ENCODE assay signal across 12 mouse cellular contexts in genomic region chr2:145457106-145457747, GRCm38 (mm10).
DNase-seq lines count a peak whose midpoint lies in the region; ATAC-seq lines count a peak whose summit lies in the region.
"Had no signal": no experiment of that assay in that cellular context is flagged by ENCODE, and none has a peak within 500 bp of the region (broad histone marks: within the 10 kb centered on the region; RNA-seq: fewer than 3 reads in every experiment).

No protein-coding gene starts in this region.

- no peaks in the 10 kb centered on the region for H3K4me1 ChIP-seq in midbrain, embryonic 11.5 days (ENCODE audit: control insufficient read depth, insufficient read depth, low read length)
- peaks cover 4% of the 10 kb centered on the region for H3K4me1 ChIP-seq in midbrain, embryonic 15.5 days
- no peaks in the 10 kb centered on the region; the same call in 1 of the 2 replicates for H3K4me1 ChIP-seq in intestine, embryonic 16.5 days (ENCODE audit: control insufficient read depth, insufficient read depth, low read length)

- DNase-seq in heart, adult 11 months = peak; percentile 40
- DNase-seq in heart, adult 9 months (ENCODE audit: low spot score in 2 of 2) = no peak
- DNase-seq in midbrain, embryonic 11.5 days (ENCODE audit: low spot score, missing footprints) = peak; percentile 80
- DNase-seq in yolk sac, embryonic 10.5 days (ENCODE audit: low spot score) = peak; percentile 52
- no peak for DNase-seq in testis, postnatal 14 days (ENCODE audit: low spot score)
- DNase-seq in thymus, postnatal 36 days = no peak
- DNase-seq: cerebellum, adult 8-10 months; kidney, adult 18-20 months had no signal

- no peaks in the 10 kb centered on the region for H3K27me3 ChIP-seq in midbrain, embryonic 11.5 days (ENCODE audit: control insufficient read depth, insufficient read depth, low read length)
- no peaks in the 10 kb centered on the region for H3K27me3 ChIP-seq in midbrain, embryonic 15.5 days (replicated peaks)
- no peaks in the 10 kb centered on the region for H3K27me3 ChIP-seq in intestine, embryonic 16.5 days (replicated peaks; ENCODE audit: control insufficient read depth, insufficient read depth, low read length)
- H3K27me3 ChIP-seq: heart, embryonic 12.5 days had no signal

- peak; percentile 61; the same call in 1 of the 2 replicates for ATAC-seq in midbrain, embryonic 11.5 days (ENCODE audit: low FRiP score)
- ATAC-seq in midbrain, embryonic 15.5 days (replicated peaks) = no peak
- ATAC-seq in intestine, embryonic 16.5 days = peak; percentile 26; the same call in 1 of the 2 replicates
- ATAC-seq: CD4-positive, CD25-positive, alpha-beta regulatory T cell, adult 4 months had no signal

- no peak overlapping the region for H3K9ac ChIP-seq in midbrain, embryonic 11.5 days (ENCODE audit: low read length)
- no peak overlapping the region for H3K9ac ChIP-seq in midbrain, embryonic 15.5 days
- no peak overlapping the region for H3K9ac ChIP-seq in intestine, embryonic 16.5 days (ENCODE audit: low read depth, low read length)
- H3K9ac ChIP-seq: heart, embryonic 12.5 days had no signal

- no peak overlapping the region for H3K27ac ChIP-seq in midbrain, embryonic 11.5 days (ENCODE audit: low read depth, low read length)
- H3K27ac ChIP-seq in midbrain, embryonic 15.5 days = no peak overlapping the region
- H3K27ac ChIP-seq in intestine, embryonic 16.5 days (ENCODE audit: low read length) = no peak overlapping the region

- H3K9me3 ChIP-seq in midbrain, embryonic 11.5 days (ENCODE audit: control insufficient read depth, low read length) = no peaks in the 10 kb centered on the region
- H3K9me3 ChIP-seq in midbrain, embryonic 15.5 days = no peaks in the 10 kb centered on the region
- no peaks in the 10 kb centered on the region for H3K9me3 ChIP-seq in intestine, embryonic 16.5 days (ENCODE audit: control insufficient read depth, low read length)
- H3K9me3 ChIP-seq: heart, embryonic 12.5 days had no signal

- no peak overlapping the region for H3K4me2 ChIP-seq in midbrain, embryonic 11.5 days
- no peak overlapping the region for H3K4me2 ChIP-seq in midbrain, embryonic 15.5 days
- H3K4me2 ChIP-seq in intestine, embryonic 16.5 days (ENCODE audit: low read depth, low read length) = no peak overlapping the region
- H3K4me2 ChIP-seq: heart, embryonic 12.5 days had no signal

- H3K4me3 ChIP-seq in midbrain, embryonic 11.5 days (ENCODE audit: low read depth, low read length) = no peak overlapping the region
- no peak overlapping the region for H3K4me3 ChIP-seq in midbrain, embryonic 15.5 days
- H3K4me3 ChIP-seq in intestine, embryonic 16.5 days (ENCODE audit: low read length) = no peak overlapping the region
- H3K4me3 ChIP-seq: heart, embryonic 12.5 days had no signal

- no peaks in the 10 kb centered on the region for H3K36me3 ChIP-seq in midbrain, embryonic 11.5 days (ENCODE audit: control insufficient read depth, insufficient read depth, low read length)
- H3K36me3 ChIP-seq in midbrain, embryonic 15.5 days (replicated peaks) = no peaks in the 10 kb centered on the region
- H3K36me3 ChIP-seq in intestine, embryonic 16.5 days (ENCODE audit: control insufficient read depth, insufficient read depth, low read length) = no peaks in the 10 kb centered on the region
- H3K36me3 ChIP-seq: heart, embryonic 12.5 days had no signal

- 41% methylated on average over 8 of the region's 8 CpGs for WGBS in midbrain, embryonic 11.5 days
- WGBS in midbrain, embryonic 15.5 days = 43% methylated on average over 8 of the region's 8 CpGs
- 30% methylated on average over 8 of the region's 8 CpGs for WGBS in intestine, embryonic 16.5 days

Comparison
In these comparisons a context has a peak if more than half of its experiments do, and no peak if none do; other contexts are left out.
1. DNase-seq: peak in heart, adult 11 months (single experiment), midbrain, embryonic 11.5 days (single experiment) and yolk sac, embryonic 10.5 days (single experiment); none in heart, adult 9 months (0 of 2), testis, postnatal 14 days (single experiment) and thymus, postnatal 36 days (0 of 2).